Mouse (Mus musculus): ENCODE data around the gene Ube2dnl1.

The Ube2dnl1 gene

GRCm38 (mm10) chrX:114904712-114905111 is at the start of gene Ube2dnl1:
Gene Ube2dnl1, plus strand, starts transcription at chrX:114905012.
- in situ Hi-C loops (cut with MboI, MseI) = no loop called here

- in situ Hi-C loops (cut with MboI, MseI) = no loop called here
These were observed 9.3 kb upstream of the Ube2dnl1 start for GRCm38 (mm10) chrX:114895489-114895888.

GRCm38 (mm10) chrX:114897506-114897905 is 7.3 kb upstream of the Ube2dnl1 start:
- in situ Hi-C loops (cut with MboI, MseI) = no loop called here

- in situ Hi-C loops (cut with MboI, MseI) = no loop called here
These were observed 1.4 kb upstream of the Ube2dnl1 start for GRCm38 (mm10) chrX:114903391-114903790.

- in situ Hi-C loops (cut with MboI, MseI) = no loop called here
These were observed 2.5 kb downstream of the Ube2dnl1 start, which contains the start of gene Ube2dnl2 for GRCm38 (mm10) chrX:114907282-114907681. Gene Ube2dnl2, plus strand, starts transcription at chrX:114907582.

GRCm38 (mm10) chrX:114955066-114955465 is 50.3 kb downstream of the Ube2dnl1 start:
- in situ Hi-C loops (cut with MboI, MseI) = no loop called here
